In genomic region chr11:115900561-115901337, GRCm38 (mm10) we compare ENCODE assay signal across 9 mouse cellular contexts. TPM values are rescaled to one million over a fixed set of nuclear protein-coding genes. Genes with fewer than 3 reads are reported as not detected.
DNase-seq lines count a peak whose midpoint lies in the region; ATAC-seq and TF ChIP-seq lines count a peak whose summit lies in the region.
"Had no signal": no experiment of that assay in that cellular context is flagged by ENCODE, and none has a peak within 500 bp of the region (broad histone marks: within the 10 kb centered on the region; RNA-seq: fewer than 3 reads in every experiment).

No protein-coding gene starts in this region.

- 0 out of 2 replicates have a peak overlapping the region, but pooled peaks have one; percentile 8 for H3K27ac ChIP-seq in hindbrain, embryonic 13.5 days
- H3K27ac ChIP-seq in hindbrain, embryonic 12.5 days: no peak overlapping the region; the same call in 1 of the 2 replicates
- H3K27ac ChIP-seq in thymus, adult 2 months (ENCODE audit: control insufficient read depth, insufficient read depth, low read length): peak overlapping the region; percentile 85

- H3K9ac ChIP-seq in hindbrain, embryonic 13.5 days: peak overlapping the region; percentile 53; the same call in 1 of the 2 replicates
- H3K9ac ChIP-seq in hindbrain, embryonic 12.5 days: no peak overlapping the region

- DNase-seq in thymus, adult 2 months: peak; percentile 41
- DNase-seq in thymus, postnatal 36 days: no peak
- DNase-seq in kidney, postnatal 36 days: peak; percentile 40 to 66
- DNase-seq in embryo, embryonic 9.5 days (ENCODE audit: extremely low spot score): no peak
- DNase-seq in right cerebral cortex, adult 18-20 months: no peak
- DNase-seq in ovary, postnatal 36 days (ENCODE audit: low spot score): no peak
- DNase-seq: cerebellum, postnatal 36 days had no signal

- H3K4me2 ChIP-seq in hindbrain, embryonic 13.5 days: 0 out of 2 replicates have a peak overlapping the region, but pooled peaks have one; percentile 10
- H3K4me2 ChIP-seq in hindbrain, embryonic 12.5 days (replicated peaks): no peak overlapping the region

- no peak for ATAC-seq in hindbrain, embryonic 13.5 days (ENCODE audit: low FRiP score)
- no peak for ATAC-seq in hindbrain, embryonic 12.5 days (ENCODE audit: low FRiP score)

- H3K9me3 ChIP-seq in hindbrain, embryonic 13.5 days: no peaks in the 10 kb centered on the region
- no peaks in the 10 kb centered on the region for H3K9me3 ChIP-seq in hindbrain, embryonic 12.5 days (replicated peaks)

- 80% methylated on average over 8 of the region's 8 CpGs for WGBS in hindbrain, embryonic 13.5 days
- WGBS in hindbrain, embryonic 12.5 days: 71% methylated on average over 8 of the region's 8 CpGs
- 42% methylated on average over 8 of the region's 8 CpGs for WGBS in thymus, adult 2 months

- H3K27me3 ChIP-seq in hindbrain, embryonic 13.5 days: no peaks in the 10 kb centered on the region
- no peaks in the 10 kb centered on the region for H3K27me3 ChIP-seq in hindbrain, embryonic 12.5 days
- H3K27me3 ChIP-seq in thymus, adult 2 months (ENCODE audit: control insufficient read depth, insufficient read depth, low read length): no peaks in the 10 kb centered on the region

- TF ChIP-seq POLR2A in thymus, adult 2 months (IDR thresholded peaks at IDR 0.05; ENCODE audit: control insufficient read depth, extremely low read depth, insufficient read depth, low read length, poor library complexity): no peak

- peaks cover 26% of the 10 kb centered on the region for H3K36me3 ChIP-seq in hindbrain, embryonic 13.5 days
- H3K36me3 ChIP-seq in hindbrain, embryonic 12.5 days: peaks cover 13% of the 10 kb centered on the region
- no peaks in the 10 kb centered on the region for H3K36me3 ChIP-seq in thymus, adult 2 months (ENCODE audit: control insufficient read depth, insufficient read depth, low read length)

- no peak overlapping the region for H3K4me3 ChIP-seq in hindbrain, embryonic 13.5 days
- H3K4me3 ChIP-seq in hindbrain, embryonic 12.5 days: no peak overlapping the region
- H3K4me3 ChIP-seq in thymus, adult 2 months (ENCODE audit: control insufficient read depth, insufficient read depth, low read length): peak overlapping the region; percentile 20

- TF ChIP-seq CTCF in thymus, adult 2 months (IDR thresholded peaks at IDR 0.05; ENCODE audit: borderline replicate concordance, control insufficient read depth, extremely low read depth, insufficient read depth, low read length, poor library complexity): no peak

- H3K4me1 ChIP-seq in hindbrain, embryonic 13.5 days (replicated peaks): peaks cover 41% of the 10 kb centered on the region
- peaks cover 40% of the 10 kb centered on the region for H3K4me1 ChIP-seq in hindbrain, embryonic 12.5 days
- peaks cover 85% of the 10 kb centered on the region for H3K4me1 ChIP-seq in thymus, adult 2 months (replicated peaks; ENCODE audit: control insufficient read depth, insufficient read depth, low read length)

RNA-seq across cellular contexts. Expression of gene Smim5, which starts 1.0 kb away (rescaled TPM):
- polyA plus RNA-seq in hindbrain, embryonic 13.5 days (2015; fragmentation: Nextera tagmentation; extraction: Ambion mirVana): 2.0 and 2.7 TPM in 2 replicates
- 2.3 and 4.2 TPM in 2 replicates for polyA plus RNA-seq in hindbrain, embryonic 12.5 days (2016; fragmentation: Nextera tagmentation; extraction: Ambion mirVana)
- 8.4 and 9.5 TPM in 2 replicates for polyA plus RNA-seq in thymus, adult 2 months (2012; rRNA removed)

RNA-seq across cellular contexts. Expression of gene Smim6, which starts 11.1 kb away (rescaled TPM):
- 0.88 and 1.0 TPM in 2 replicates for polyA plus RNA-seq in hindbrain, embryonic 13.5 days (2015; fragmentation: Nextera tagmentation; extraction: Ambion mirVana)
- polyA plus RNA-seq in hindbrain, embryonic 12.5 days (2016; fragmentation: Nextera tagmentation; extraction: Ambion mirVana): 1.3 TPM in 2 replicates
- polyA plus RNA-seq in thymus, adult 2 months (2012; rRNA removed): 0.62 and 0.71 TPM in 2 replicates

RNA-seq across cellular contexts. Expression of gene Sap30bp, which starts 32.3 kb away (rescaled TPM):
- 49.9 and 55.3 TPM in 2 replicates for polyA plus RNA-seq in hindbrain, embryonic 13.5 days (2015; fragmentation: Nextera tagmentation; extraction: Ambion mirVana)
- polyA plus RNA-seq in hindbrain, embryonic 12.5 days (2016; fragmentation: Nextera tagmentation; extraction: Ambion mirVana): 51.0 and 54.4 TPM in 2 replicates
- polyA plus RNA-seq in thymus, adult 2 months (2012; rRNA removed): 43.4 and 44.8 TPM in 2 replicates

RNA-seq across cellular contexts. Expression of gene Recql5, which starts 32.5 kb away (rescaled TPM):
- 25.0 and 25.9 TPM in 2 replicates for polyA plus RNA-seq in hindbrain, embryonic 13.5 days (2015; fragmentation: Nextera tagmentation; extraction: Ambion mirVana)
- polyA plus RNA-seq in hindbrain, embryonic 12.5 days (2016; fragmentation: Nextera tagmentation; extraction: Ambion mirVana): 31.8 and 34.7 TPM in 2 replicates
- polyA plus RNA-seq in thymus, adult 2 months (2012; rRNA removed): 32.4 and 34.3 TPM in 2 replicates

RNA-seq across cellular contexts. Expression of gene Myo15b, which starts 42.5 kb away (rescaled TPM):
- not detected in 2 replicates for polyA plus RNA-seq in hindbrain, embryonic 13.5 days (2015; fragmentation: Nextera tagmentation; extraction: Ambion mirVana)
- polyA plus RNA-seq in hindbrain, embryonic 12.5 days (2016; fragmentation: Nextera tagmentation; extraction: Ambion mirVana): 0.05 and 0.12 TPM in 2 replicates
- polyA plus RNA-seq in thymus, adult 2 months (2012; rRNA removed): 5.4 and 6.1 TPM in 2 replicates

Comparison
In these comparisons a context has a peak if more than half of its experiments do, and no peak if none do; other contexts are left out.
1. DNase-seq: peak in thymus, adult 2 months (single experiment) and kidney, postnatal 36 days (2 of 2); none in thymus, postnatal 36 days (0 of 2), embryo, embryonic 9.5 days (single experiment), right cerebral cortex, adult 18-20 months (single experiment) and ovary, postnatal 36 days (single experiment).